Mouse (Mus musculus): ENCODE measurements at regions not wholly inside any gene's neighbourhood (a gene's known extent, or its start where the extent isn't known, plus 50 kb on each side); places are given as distances from the start of the nearest gene placed in this dataset.

DNA sequence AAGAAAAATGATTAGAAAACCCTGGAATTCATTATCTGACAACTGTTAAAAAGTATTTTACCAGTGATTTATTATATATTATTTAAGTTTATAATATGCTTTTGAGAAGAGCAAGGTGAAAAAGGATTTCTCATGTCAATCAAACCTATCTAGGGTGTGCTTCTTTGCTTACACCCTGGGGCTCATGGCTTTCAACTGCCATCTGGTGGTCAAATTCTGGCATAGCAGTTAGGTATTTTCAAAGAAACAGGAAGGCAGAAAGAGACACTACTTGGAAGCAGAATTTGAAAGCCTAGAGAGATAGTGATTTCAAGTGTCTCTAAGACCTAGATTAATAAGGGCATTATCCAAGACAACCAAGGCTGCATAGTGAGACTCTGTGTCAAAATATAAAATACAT lies 167.8 kb upstream of the Amot start:
- peak; percentile 58; the same call in 1 of the 2 replicates for ATAC-seq
- Histone ChIP-seq H3K27me3 (no peaks in the 10 kb centered on the region), H3K9ac (replicated peaks) (no peak overlapping the region), H3K4me3 (replicated peaks) (no peak overlapping the region), H3K4me1 (replicated peaks) (no peaks in the 10 kb centered on the region), H3K27ac (no peak overlapping the region), H3K36me3 (no peaks in the 10 kb centered on the region), H3K9me3 (no peaks in the 10 kb centered on the region), H3K4me2 (replicated peaks) (no peak overlapping the region)

DNA sequence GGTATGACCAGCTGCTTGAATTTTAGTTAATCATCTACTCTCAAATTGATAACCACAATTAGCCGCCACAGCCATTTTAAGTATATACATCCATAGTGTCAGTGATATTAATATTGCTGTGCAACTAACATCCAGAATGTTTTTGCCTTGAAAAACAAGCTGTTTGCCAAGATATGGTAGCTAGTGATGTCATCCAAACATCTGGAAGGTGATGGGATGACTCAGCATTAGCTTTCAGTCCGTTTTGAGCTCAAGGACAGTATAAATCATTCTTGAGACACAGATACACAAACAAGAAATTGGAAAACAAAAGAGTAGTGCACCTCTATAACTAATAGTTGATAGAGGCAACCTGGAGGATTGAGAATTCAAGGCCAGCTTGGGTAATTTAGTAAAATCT lies 146.7 kb upstream of the Amot start:
- Histone ChIP-seq H3K4me1 (replicated peaks) (no peaks in the 10 kb centered on the region), H3K36me3 (no peaks in the 10 kb centered on the region), H3K27ac (no peak overlapping the region), H3K4me2 (replicated peaks) (no peak overlapping the region), H3K4me3 (replicated peaks) (no peak overlapping the region), H3K9me3 (no peaks in the 10 kb centered on the region), H3K9ac (replicated peaks) (no peak overlapping the region), H3K27me3 (no peaks in the 10 kb centered on the region)
- no peak for ATAC-seq
- 77% methylated on average over 2 of the region's 2 CpGs for WGBS

DNA sequence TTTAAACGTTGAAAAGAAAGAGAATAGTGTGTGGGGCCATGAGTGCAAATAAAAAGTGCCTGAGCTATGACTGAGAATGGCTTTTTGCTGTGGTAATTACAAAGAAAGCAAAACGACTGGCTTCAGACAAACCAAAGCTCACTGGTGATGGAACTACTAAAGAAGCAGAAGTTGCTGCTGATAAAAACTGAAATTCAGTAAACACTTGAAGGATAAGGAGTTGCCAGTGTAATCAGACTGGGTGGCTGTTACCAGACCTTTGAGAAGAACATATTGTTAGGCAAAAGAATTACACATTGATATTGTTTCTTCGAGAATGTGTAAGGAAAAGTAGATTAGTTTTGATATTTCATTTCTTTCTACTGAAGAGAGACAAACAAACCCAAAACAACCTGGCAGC lies 114.7 kb upstream of the Amot start:
- Histone ChIP-seq H3K4me1 (replicated peaks) (no peaks in the 10 kb centered on the region), H3K4me2 (replicated peaks) (no peak overlapping the region), H3K4me3 (replicated peaks) (no peak overlapping the region), H3K36me3 (no peaks in the 10 kb centered on the region), H3K9ac (replicated peaks) (no peak overlapping the region), H3K9me3 (no peaks in the 10 kb centered on the region), H3K27me3 (no peaks in the 10 kb centered on the region), H3K27ac (no peak overlapping the region)
- no peak for ATAC-seq
- WGBS: 61% methylated on average over 3 of the region's 3 CpGs

DNA sequence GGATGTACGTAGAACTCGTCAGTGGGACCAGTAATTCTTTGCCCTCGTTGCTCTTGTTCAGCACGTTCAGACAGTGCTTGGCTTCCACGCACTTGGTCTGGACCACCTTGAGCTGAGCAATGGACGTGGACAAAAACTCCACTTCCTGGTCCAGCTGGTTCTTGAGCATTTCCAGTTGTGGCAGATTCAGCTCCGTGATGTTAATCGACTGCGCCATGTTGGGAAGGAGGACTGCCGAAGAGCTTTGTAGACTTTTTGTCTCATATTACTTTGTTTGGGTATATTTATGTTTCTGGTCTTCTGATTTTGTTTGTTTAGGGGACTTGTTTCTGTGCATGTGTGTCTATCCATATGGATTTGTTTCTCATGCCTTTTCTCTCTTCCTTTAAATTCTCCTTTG lies 97.1 kb upstream of the Amot start:
- H3K4me3 ChIP-seq (replicated peaks): no peak overlapping the region
- H3K4me1 ChIP-seq (replicated peaks): no peaks in the 10 kb centered on the region
- no peaks in the 10 kb centered on the region for H3K9me3 ChIP-seq
- WGBS: 91% methylated on average over 10 of the region's 10 CpGs
- H3K4me2 ChIP-seq (replicated peaks): no peak overlapping the region
- no peak for ATAC-seq
- no peaks in the 10 kb centered on the region for H3K36me3 ChIP-seq
- no peak overlapping the region for H3K9ac ChIP-seq (replicated peaks)
- H3K27me3 ChIP-seq: no peaks in the 10 kb centered on the region
- H3K27ac ChIP-seq: no peak overlapping the region

DNA sequence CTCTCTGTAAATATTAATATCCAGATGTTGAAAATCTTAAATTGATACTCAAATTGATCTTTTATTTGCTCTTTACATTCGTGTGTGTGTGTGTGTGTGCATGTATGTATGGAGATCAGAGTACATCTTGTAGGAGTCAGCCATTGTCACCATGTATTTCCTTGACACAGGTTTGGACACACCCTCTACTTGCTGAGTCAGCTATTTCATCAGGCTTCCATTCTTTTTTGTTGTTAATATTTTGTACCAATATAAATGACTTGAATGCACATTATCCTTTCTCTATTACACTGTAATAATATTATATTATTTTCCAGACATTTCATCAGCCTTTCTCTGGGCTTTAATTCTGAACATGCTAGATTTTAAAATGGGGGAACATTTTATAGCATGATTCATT lies 85.8 kb upstream of the Amot start:
- no peak for ATAC-seq
- WGBS: 67% methylated on average over 1 of the region's 1 CpGs
- Histone ChIP-seq H3K36me3 (no peaks in the 10 kb centered on the region), H3K4me2 (replicated peaks) (no peak overlapping the region), H3K27me3 (no peaks in the 10 kb centered on the region), H3K9ac (replicated peaks) (no peak overlapping the region), H3K27ac (no peak overlapping the region), H3K4me3 (replicated peaks) (no peak overlapping the region), H3K9me3 (no peaks in the 10 kb centered on the region), H3K4me1 (replicated peaks) (no peaks in the 10 kb centered on the region)

DNA sequence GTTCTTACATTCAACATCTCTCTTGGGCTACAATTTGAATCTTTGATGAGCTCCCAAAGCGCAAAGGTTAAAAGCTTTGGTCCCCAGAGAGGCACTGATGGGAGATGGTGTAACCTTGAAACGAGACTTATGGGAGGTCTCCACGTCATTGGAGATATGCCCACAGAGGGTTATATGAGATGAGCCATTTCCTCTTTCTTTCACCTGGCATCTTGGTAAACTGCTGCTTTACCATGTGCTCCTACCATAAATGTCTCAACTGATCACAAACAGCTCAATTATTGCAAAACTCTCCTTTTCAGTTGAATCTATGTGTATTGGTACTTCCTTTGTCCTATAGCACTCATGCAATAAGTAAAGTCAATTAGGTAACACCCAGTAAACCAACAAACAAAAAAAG lies 62.5 kb upstream of the Amot start:
- H3K9me3 ChIP-seq: no peaks in the 10 kb centered on the region
- no peaks in the 10 kb centered on the region for H3K36me3 ChIP-seq
- no peak overlapping the region for H3K27ac ChIP-seq
- no peak overlapping the region for H3K9ac ChIP-seq (replicated peaks)
- no peaks in the 10 kb centered on the region for H3K4me1 ChIP-seq (replicated peaks)
- H3K4me3 ChIP-seq (replicated peaks): no peak overlapping the region
- no peak for ATAC-seq
- no peak overlapping the region for H3K4me2 ChIP-seq (replicated peaks)
- no peaks in the 10 kb centered on the region for H3K27me3 ChIP-seq
- 92% methylated on average over 3 of the region's 3 CpGs for WGBS

DNA sequence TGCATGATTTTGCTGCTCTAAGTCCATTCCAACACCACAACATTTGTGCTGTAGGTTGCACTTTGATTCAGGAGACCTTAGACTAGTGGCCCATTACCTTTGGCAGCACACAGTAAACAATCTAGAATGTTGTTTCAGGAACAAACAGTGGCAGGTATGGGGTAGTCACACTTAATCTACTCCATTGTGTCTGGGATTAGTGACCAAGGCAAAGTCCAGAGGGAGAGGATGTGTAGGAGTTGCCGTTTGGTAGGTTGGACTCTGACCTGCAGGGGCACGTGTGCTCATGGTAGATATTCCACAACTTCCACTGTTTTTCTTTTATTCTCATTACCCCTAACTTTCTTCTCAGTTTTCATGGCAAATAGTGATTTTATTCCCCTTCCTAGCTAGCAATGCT lies 62.1 kb upstream of the Amot start:
- no peaks in the 10 kb centered on the region for H3K9me3 ChIP-seq
- H3K4me2 ChIP-seq (replicated peaks): no peak overlapping the region
- H3K27me3 ChIP-seq: no peaks in the 10 kb centered on the region
- no peak overlapping the region for H3K9ac ChIP-seq (replicated peaks)
- no peaks in the 10 kb centered on the region for H3K4me1 ChIP-seq (replicated peaks)
- WGBS: 61% methylated on average over 2 of the region's 2 CpGs
- no peaks in the 10 kb centered on the region for H3K36me3 ChIP-seq
- H3K27ac ChIP-seq: no peak overlapping the region
- no peak overlapping the region for H3K4me3 ChIP-seq (replicated peaks)
- no peak for ATAC-seq

DNA sequence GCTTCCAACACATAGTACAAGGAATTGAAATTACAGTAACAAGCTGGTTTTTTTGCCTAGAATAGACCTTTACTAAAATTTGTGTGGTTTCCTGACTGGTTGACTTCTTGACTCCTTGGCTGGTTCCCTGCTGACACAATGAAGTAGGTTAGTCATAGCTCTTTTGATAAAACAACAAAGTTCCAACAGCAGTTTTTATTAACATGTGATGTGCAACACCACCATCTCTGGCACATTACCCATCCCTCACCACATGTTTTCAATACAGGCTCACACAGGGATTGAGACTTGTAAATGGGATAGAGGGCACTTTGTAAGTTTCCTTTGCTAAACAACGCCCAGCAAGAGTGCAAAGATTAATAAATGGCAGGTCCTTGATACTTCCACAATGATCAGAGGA lies 53.9 kb upstream of the Amot start:
- no peaks in the 10 kb centered on the region for H3K27me3 ChIP-seq
- no peak overlapping the region for H3K9ac ChIP-seq (replicated peaks)
- H3K4me1 ChIP-seq (replicated peaks): no peaks in the 10 kb centered on the region
- H3K27ac ChIP-seq: no peak overlapping the region
- 85% methylated on average over 1 of the region's 1 CpGs for WGBS
- H3K4me3 ChIP-seq (replicated peaks): no peak overlapping the region
- no peak for ATAC-seq
- H3K4me2 ChIP-seq (replicated peaks): no peak overlapping the region
- no peaks in the 10 kb centered on the region for H3K36me3 ChIP-seq
- H3K9me3 ChIP-seq: no peaks in the 10 kb centered on the region
